Mouse (Mus musculus): Measurements from ENCODE around the gene Sf3a1. TPM values are rescaled to one million over a fixed set of nuclear protein-coding genes. Genes with fewer than 3 reads are reported as not detected.
"Not testable (repeated sequence)": the region's sequence is repeated elsewhere in the genome, so short reads cannot be mapped to it uniquely, and the experiment has no call there.

The Sf3a1 gene
- polyA plus RNA-seq, 1 experiment from 2014 or later = 16.5 TPM

GRCm38 (mm10) chr11:4177716-4178115, 17.6 kb downstream of the Sf3a1 start:
- H3K36me3 ChIP-seq (ENCODE audit: control insufficient read depth, insufficient read depth) = peaks cover 88% of the 10 kb centered on the region
- H3K4me1 ChIP-seq (replicated peaks; ENCODE audit: control insufficient read depth, insufficient read depth, low read length) = no peaks in the 10 kb centered on the region
- no peak for TF ChIP-seq CTCF (IDR thresholded peaks at IDR 0.05; ENCODE audit: low read depth)
- H3K4me2 ChIP-seq (replicated peaks; ENCODE audit: low read depth) = no peak overlapping the region
- H3K27me3 ChIP-seq (replicated peaks; ENCODE audit: control insufficient read depth, insufficient read depth, low read length) = no peaks in the 10 kb centered on the region
- H3K4me3 ChIP-seq (ENCODE audit: low read depth, low read length) = no peak overlapping the region
- 87% methylated on average over 4 of the region's 4 CpGs for WGBS
- H3K27ac ChIP-seq (ENCODE audit: low read depth, low read length) = peak overlapping the region; percentile 28; the same call in 1 of the 2 replicates
- no peak overlapping the region for H3K9ac ChIP-seq (ENCODE audit: low read depth, low read length)
- no peaks in the 10 kb centered on the region for H3K9me3 ChIP-seq (ENCODE audit: control insufficient read depth)
- no peak for ATAC-seq

GRCm38 (mm10) chr11:4182061-4182460, 21.9 kb downstream of the Sf3a1 start:
- Histone ChIP-seq H3K36me3 (ENCODE audit: control insufficient read depth, insufficient read depth) (peaks cover 44% of the 10 kb centered on the region), H3K9ac (ENCODE audit: low read depth, low read length) (no peak overlapping the region), H3K4me1 (replicated peaks; ENCODE audit: control insufficient read depth, insufficient read depth, low read length) (no peaks in the 10 kb centered on the region), H3K27me3 (replicated peaks; ENCODE audit: control insufficient read depth, insufficient read depth, low read length) (no peaks in the 10 kb centered on the region), H3K27ac (ENCODE audit: low read depth, low read length) (0 out of 2 replicates have a peak overlapping the region, but pooled peaks have one; percentile 6), H3K9me3 (ENCODE audit: control insufficient read depth) (no peaks in the 10 kb centered on the region), H3K4me3 (ENCODE audit: low read depth, low read length) (no peak overlapping the region), H3K4me2 (replicated peaks; ENCODE audit: low read depth) (no peak overlapping the region)
- no peak for ATAC-seq
- no peak for TF ChIP-seq CTCF (IDR thresholded peaks at IDR 0.05; ENCODE audit: low read depth)
- 46% methylated on average over 1 of the region's 1 CpGs for WGBS

DNA sequence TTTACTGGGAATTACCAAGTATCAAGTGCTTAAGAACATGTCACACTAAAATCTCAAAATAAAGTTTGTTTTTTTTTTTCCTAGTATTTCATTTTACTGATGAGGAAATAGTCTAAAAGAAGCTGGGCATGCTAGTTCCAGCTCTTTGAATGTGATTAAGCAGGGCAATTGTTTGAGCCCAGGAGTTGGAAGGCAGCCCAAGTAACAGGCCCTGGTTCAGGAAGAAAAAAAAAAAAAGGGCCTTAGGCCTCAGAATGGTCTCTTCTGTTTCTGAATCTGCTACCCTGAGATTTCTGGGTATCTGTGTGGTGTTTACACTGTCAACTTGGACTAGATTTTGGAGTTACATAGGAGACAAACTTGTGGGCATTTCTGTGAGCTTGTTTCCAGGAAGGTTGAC, 23.4 kb downstream of the Sf3a1 start:
- Histone ChIP-seq H3K4me2 (replicated peaks; ENCODE audit: low read depth) (no peak overlapping the region), H3K27me3 (replicated peaks; ENCODE audit: control insufficient read depth, insufficient read depth, low read length) (no peaks in the 10 kb centered on the region), H3K9me3 (ENCODE audit: control insufficient read depth) (no peaks in the 10 kb centered on the region), H3K9ac (ENCODE audit: low read depth, low read length) (no peak overlapping the region), H3K27ac (ENCODE audit: low read depth, low read length) (no peak overlapping the region), H3K36me3 (ENCODE audit: control insufficient read depth, insufficient read depth) (peaks cover 30% of the 10 kb centered on the region), H3K4me3 (ENCODE audit: low read depth, low read length) (no peak overlapping the region), H3K4me1 (replicated peaks; ENCODE audit: control insufficient read depth, insufficient read depth, low read length) (no peaks in the 10 kb centered on the region)
- TF ChIP-seq CTCF (IDR thresholded peaks at IDR 0.05; ENCODE audit: low read depth) = no peak
- ATAC-seq = no peak

GRCm38 (mm10) chr11:4184251-4184952, 24.3 kb downstream of the Sf3a1 start:
- H3K4me3 ChIP-seq (ENCODE audit: low read depth, low read length) = no peak overlapping the region
- 57% methylated on average over 4 of the region's 4 CpGs for whole genome bisulfite sequencing
- no peak overlapping the region for H3K27ac ChIP-seq (ENCODE audit: low read depth, low read length)
- H3K9me3 ChIP-seq (ENCODE audit: control insufficient read depth) = no peaks in the 10 kb centered on the region
- H3K27me3 ChIP-seq (replicated peaks; ENCODE audit: control insufficient read depth, insufficient read depth, low read length) = no peaks in the 10 kb centered on the region
- H3K4me2 ChIP-seq (replicated peaks; ENCODE audit: low read depth) = no peak overlapping the region
- H3K36me3 ChIP-seq (ENCODE audit: control insufficient read depth, insufficient read depth) = peaks cover 21% of the 10 kb centered on the region
- TF ChIP-seq CTCF (IDR thresholded peaks at IDR 0.05; ENCODE audit: low read depth) = peak; percentile 51
- ATAC-seq = no peak
- H3K9ac ChIP-seq (ENCODE audit: low read depth, low read length) = no peak overlapping the region
- H3K4me1 ChIP-seq (replicated peaks; ENCODE audit: control insufficient read depth, insufficient read depth, low read length) = no peaks in the 10 kb centered on the region

DNA sequence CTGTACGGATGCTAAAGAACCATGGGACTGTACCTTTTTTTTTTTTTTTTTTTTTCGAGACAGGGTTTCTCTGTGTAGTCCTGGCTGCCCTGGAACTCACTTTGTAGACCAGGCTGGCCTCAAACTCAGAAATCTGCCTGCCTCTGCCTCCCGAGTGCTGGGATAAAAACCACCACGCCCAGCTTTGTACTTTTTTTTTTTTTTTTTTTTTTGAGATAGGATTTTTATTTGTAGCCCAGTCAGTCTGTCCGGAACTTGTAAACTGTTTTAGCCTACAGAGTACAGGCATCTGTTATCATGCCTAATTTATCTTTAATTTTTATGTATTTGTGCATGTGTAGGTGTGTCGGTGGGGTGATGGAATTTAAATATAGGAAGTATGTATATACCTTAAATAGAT, 25.3 kb downstream of the Sf3a1 start:
- not testable (repeated sequence) for H3K27me3 ChIP-seq (replicated peaks; ENCODE audit: control insufficient read depth, insufficient read depth, low read length); H3K4me2 ChIP-seq (replicated peaks; ENCODE audit: low read depth); ATAC-seq; H3K27ac ChIP-seq (ENCODE audit: low read depth, low read length); H3K4me3 ChIP-seq (ENCODE audit: low read depth, low read length); H3K4me1 ChIP-seq (replicated peaks; ENCODE audit: control insufficient read depth, insufficient read depth, low read length); H3K9ac ChIP-seq (ENCODE audit: low read depth, low read length); H3K9me3 ChIP-seq (ENCODE audit: control insufficient read depth)
- H3K36me3 ChIP-seq (ENCODE audit: control insufficient read depth, insufficient read depth) = peaks cover 11% of the 10 kb centered on the region
- 88% methylated on average over 6 of the region's 6 CpGs for WGBS

- H3K9ac ChIP-seq (ENCODE audit: low read depth, low read length) = peak within 1 kb of the TSS; percentile 93
- H3K4me2 ChIP-seq (replicated peaks; ENCODE audit: low read depth) = peak within 1 kb of the TSS; percentile 81
- peak within 1 kb of the TSS; percentile 94 for H3K4me3 ChIP-seq (ENCODE audit: low read depth, low read length)
- H3K36me3 ChIP-seq (ENCODE audit: control insufficient read depth, insufficient read depth) = no peaks in the 10 kb centered on the region; the same call in 1 of the 2 replicates
- 0 out of 2 replicates have a peak, but pooled peaks have one; percentile 8 for TF ChIP-seq CTCF (IDR thresholded peaks at IDR 0.05; ENCODE audit: low read depth)
- H3K4me1 ChIP-seq (replicated peaks; ENCODE audit: control insufficient read depth, insufficient read depth, low read length) = peaks cover 5% of the 10 kb centered on the region; the same call in 1 of the 2 replicates
- H3K9me3 ChIP-seq (ENCODE audit: control insufficient read depth) = no peaks in the 10 kb centered on the region
- peak; percentile 99 for ATAC-seq
- H3K27me3 ChIP-seq (replicated peaks; ENCODE audit: control insufficient read depth, insufficient read depth, low read length) = no peaks in the 10 kb centered on the region
- H3K27ac ChIP-seq (ENCODE audit: low read depth, low read length) = peak within 1 kb of the TSS; percentile 84
- under 1% methylated on average over 71 of the region's 71 CpGs for WGBS
Observed at GRCm38 (mm10) chr11:4186486-4187317, 26.6 kb downstream of the Sf3a1 start, which contains the start of gene Tbc1d10a. Gene Tbc1d10a (plus strand): TSS chr11:4186789.
